Mouse (Mus musculus) granulocyte monocyte progenitor cell, adult 5-6 weeks (primary cell): ENCODE data around the gene Iqcg. TPM values are rescaled to one million over a fixed set of nuclear protein-coding genes. Genes with fewer than 3 reads are reported as not detected.
"Not testable (repeated sequence)": the region's sequence is repeated elsewhere in the genome, so short reads cannot be mapped to it uniquely, and the experiment has no call there.

Experiments
- ATAC-seq: replicated peaks from 2 replicates; pipeline ENCODE4 v1.8.0; 2016; ENCODE audit warnings: mild to moderate bottlenecking, moderate TSS enrichment, inconsistent platforms; ENCODE audit not compliant: poor library complexity, severe bottlenecking
- total RNA-seq, 2 experiments: library from RNA; stranded (forward) in 1 of 2; stranded (reverse) in 1 of 2; fragments of 200-712, 200-1000 nt in 1 of 2; fragments of >200 nt in 1 of 2; fragmentation: Nextera tagmentation in 1 of 2; gene quantifications; 2 replicates each; pipeline ENCODE4 v1.2.3; 2014 to 2017

Gene Iqcg
- total RNA-seq, 2 experiments from 2014 or later = 2.4 TPM; not detected in 1

- not testable (repeated sequence) for ATAC-seq
These were observed 1.1 kb downstream of the Iqcg start for GRCm38 (mm10) chr16:33054927-33055326.

DNA sequence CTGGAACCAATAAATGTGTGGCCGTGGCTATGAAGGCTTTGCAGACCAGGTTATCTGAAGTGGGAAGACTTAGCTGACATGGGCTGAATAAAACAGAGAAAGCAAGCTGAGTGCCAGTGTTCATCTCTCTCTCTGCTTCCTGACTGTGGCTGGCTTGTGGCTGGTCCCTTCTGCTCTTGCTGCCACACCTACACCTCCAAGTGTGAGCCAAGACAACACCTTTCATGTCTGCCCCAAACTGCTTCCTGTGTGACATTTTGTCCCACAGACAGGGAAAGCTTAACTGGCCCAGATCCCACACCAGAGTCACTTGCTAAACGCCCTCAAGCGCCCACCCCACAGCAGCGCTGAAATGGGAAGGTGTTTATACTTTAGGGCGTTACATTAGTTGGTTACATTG, 2.9 kb downstream of the Iqcg start:
- ATAC-seq = no peak

DNA sequence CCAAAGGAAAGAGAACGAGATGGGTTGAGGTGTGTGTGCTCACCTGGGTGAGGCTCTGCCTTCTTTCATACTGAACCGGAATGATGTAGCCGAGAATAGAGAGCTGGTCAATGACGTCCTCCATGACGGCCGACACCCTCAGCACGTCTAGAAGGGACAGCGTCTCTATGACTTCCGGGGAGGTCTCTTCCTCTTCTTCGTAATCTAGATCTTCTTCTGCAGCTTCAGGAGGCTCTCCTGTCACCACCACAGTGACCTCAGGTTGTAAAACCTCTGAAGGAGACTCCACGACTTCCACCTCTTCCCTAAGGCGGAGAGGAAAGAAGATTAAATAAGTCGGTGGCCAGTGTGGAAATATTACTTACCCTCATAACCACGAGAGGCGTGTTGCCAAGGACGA, 6.2 kb downstream of the Iqcg start:
- peak; percentile 30; the same call in 1 of the 2 replicates for ATAC-seq

GRCm38 (mm10) chr16:33048686-33049085, 7.3 kb downstream of the Iqcg start:
- ATAC-seq = no peak

DNA sequence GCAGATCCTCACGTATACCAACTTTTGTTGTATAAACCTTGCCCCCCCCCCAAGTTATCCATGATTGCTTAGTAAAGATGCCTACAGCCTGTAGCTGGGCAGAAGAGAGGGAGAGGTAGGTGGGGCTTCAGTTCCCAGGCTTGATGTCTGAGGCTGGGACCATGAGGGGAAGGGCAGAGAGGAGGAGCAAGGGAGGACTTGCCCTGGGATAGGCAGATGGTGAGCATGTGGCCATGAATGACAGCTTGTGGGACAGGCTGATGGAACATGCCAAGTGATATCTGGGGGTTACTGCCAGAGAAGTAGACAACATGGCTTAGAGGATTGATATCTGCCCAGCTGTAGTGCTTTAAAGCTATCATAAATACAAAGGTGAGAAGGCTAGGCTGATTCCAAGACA, 8.0 kb downstream of the Iqcg start:
- no peak for ATAC-seq

DNA sequence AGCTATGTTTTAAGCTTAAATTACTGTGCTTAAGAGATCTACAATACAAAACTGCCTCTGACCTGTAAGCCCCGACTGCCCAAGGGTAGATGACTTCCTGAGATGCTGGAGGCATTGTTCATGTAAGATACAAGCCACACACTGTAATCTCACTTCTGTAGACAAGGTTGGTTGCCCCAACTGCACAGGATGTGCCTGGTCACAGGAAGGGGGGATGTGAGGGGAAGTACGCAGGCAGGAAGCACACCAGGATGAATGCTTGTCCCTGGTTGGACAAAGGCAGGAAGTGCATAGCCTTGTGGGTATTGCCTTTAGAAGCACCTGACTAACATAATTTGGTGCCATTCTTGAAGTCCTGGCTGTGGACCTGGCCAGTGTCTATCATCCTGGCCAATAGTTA, 12.8 kb downstream of the Iqcg start:
- ATAC-seq = peak; percentile 73

GRCm38 (mm10) chr16:33042682-33043081, 13.3 kb downstream of the Iqcg start:
- no peak for ATAC-seq

GRCm38 (mm10) chr16:33036006-33036405, 20.0 kb downstream of the Iqcg start:
- no peak for ATAC-seq

- ATAC-seq = no peak
These were observed 29.7 kb downstream of the Iqcg start for GRCm38 (mm10) chr16:33026357-33026756.

DNA sequence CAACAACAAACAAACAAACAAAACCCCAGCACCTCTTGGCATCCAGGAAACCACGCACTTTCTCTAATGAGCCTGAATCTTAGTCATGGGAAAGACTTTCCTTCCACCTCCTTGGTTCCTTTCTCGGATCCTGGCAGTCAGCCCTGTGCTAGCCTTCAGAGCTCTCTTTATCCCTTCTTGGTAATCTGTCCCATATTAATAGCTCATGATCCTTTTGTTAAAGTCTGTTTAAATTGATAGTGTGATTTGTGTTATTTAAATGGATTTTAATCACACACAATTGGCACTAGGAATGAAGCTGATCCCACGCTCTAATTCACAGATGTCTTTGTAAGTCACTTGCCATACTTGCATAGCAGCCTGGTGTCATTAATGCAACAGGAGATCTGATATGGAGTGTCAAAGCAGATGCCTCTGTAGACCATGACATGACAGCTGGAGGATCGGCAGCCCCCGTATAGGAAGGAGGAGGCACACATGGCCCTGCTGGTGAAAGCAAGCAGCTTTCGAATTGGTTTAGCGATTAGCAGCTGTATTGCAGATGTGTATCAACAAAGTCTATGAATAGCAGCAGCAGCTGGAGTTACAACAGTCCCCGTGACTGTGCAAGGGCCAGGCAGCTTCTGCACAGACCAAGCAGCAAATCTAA, 31.4 kb downstream of the Iqcg start:
- ATAC-seq = no peak

DNA sequence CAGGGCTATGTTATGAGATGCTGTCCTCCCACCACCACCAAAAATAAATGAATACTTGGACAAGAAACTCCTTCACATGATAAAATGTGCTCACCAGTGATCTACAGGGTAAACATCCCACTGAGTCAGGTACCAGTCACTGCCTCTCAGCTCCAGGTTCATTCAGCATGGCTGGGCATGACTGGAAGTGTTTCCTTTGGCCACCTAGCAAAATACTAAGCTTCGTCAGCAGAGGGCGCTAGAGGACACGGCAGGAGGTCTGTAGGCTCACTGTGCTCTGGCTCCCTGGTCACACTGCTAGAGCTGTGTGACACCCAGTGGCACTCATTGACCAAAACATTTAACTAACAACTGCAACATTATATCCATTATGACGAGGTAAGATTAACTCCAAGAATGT, 32.3 kb downstream of the Iqcg start:
- ATAC-seq = peak; percentile 91

- ATAC-seq = no peak
These were observed 34.6 kb downstream of the Iqcg start for GRCm38 (mm10) chr16:33021381-33021780.

DNA sequence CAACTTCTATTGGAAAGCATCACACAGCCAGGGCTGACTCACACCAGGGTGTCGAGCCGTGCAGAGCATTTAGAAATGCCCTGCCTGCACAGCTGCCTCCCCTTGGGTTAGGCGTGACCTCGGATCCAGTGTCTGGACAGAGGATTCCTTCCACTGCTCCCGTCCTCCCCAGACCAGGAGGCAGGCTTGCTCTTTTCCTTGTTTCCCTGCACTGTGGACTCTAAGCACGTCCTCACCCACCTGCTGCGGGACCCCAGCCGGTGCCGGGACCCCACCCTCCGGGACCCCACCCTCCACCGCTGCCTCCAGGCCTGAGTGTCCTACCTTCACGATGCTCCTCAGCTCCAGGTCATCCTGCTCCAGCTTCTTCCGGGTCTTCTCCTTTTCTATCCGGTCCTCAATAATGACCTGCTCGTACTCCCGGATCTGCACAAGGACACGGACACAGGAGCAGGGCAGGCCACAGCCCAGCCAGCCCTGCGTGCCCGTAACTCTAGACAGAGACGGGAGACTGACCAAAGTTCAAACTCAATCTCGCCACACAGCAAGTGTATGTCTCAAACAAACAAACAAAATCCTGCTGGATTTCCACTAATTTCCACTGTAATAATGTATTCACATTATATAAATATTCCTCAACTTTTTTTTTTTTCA, 36.8 kb downstream of the Iqcg start:
- no peak for ATAC-seq

- no peak for ATAC-seq
These were observed 38.2 kb downstream of the Iqcg start for GRCm38 (mm10) chr16:33017677-33018349.

DNA sequence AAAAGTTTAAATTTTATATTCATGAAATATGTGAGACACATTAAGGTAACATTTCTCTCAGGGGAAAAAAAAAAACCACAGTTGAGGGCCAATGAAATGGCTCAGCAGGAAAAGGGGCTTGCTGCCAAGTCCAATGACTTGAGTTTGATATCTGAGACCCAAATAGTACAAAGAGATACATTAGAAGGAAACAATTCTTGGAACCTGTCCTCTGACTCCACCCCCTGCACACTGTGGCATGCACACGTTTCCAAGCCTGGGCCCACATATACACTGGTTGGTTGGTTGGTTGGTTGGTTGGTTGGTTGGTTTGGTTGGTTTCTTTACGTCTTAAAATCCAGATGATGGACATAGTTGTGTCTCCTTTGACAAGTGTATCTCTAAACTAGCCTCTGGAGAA, 40.0 kb downstream of the Iqcg start:
- no peak for ATAC-seq

DNA sequence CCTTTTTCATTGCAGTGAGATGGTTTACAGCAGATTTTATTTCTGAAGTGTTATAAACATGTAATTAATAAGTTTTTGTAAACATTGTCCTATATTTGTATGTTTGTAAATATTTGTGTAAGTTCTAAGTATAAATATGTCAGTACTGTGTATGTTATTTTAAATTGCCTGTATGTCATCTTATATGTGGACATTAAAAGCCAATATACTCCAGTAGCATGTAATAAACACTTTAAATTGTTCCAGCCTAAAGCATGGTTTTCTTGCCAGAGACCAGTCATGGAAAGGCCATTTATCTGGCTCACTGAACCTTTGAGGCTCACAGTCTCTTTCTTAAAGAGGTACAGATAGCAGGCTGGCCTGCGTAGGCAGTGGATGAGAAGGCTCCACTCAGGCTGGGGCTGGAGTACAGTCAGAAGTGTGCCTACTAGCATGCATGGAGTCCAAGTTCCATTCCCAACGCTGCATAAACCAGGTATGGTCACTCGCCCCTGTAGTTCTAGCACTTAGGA, 40.6 kb downstream of the Iqcg start:
- no peak for ATAC-seq

GRCm38 (mm10) chr16:33014921-33015320, 41.1 kb downstream of the Iqcg start:
- ATAC-seq = no peak

GRCm38 (mm10) chr16:33013801-33014200, 42.2 kb downstream of the Iqcg start:
- no peak for ATAC-seq

GRCm38 (mm10) chr16:33010166-33010565, 45.9 kb downstream of the Iqcg start:
- ATAC-seq = no peak

GRCm38 (mm10) chr16:33007436-33007835, 48.6 kb downstream of the Iqcg start:
- no peak for ATAC-seq

DNA sequence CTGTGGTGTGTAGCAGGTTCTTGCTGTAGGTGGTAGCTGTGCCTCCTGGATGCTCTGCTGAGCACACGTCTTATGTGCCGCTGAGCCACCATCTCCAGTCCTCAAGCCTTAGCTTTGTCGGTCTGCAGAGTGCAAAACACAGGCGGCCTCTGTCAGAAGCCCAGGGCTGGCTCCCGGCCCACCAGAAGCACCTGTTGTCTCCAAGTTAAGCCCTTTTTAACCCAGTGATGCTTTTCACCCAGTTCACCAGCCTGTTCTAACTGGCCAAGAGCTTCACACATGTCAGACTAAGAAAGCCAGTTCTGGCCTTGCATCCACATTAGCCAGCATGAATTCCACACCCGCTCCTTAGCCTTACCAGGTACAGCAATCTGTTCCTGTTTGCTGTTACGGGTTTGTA, 49.1 kb downstream of the Iqcg start:
- no peak for ATAC-seq
